Mouse (Mus musculus) CH12.LX (cell line): Measurements from ENCODE around the gene Pkd1l3. TPM values are rescaled to one million over a fixed set of nuclear protein-coding genes. Genes with fewer than 3 reads are reported as not detected.

Experiments
- DNase-seq: peaks from one replicate; pipeline ENCODE4 v3.0.0-alpha.2; 2013; ENCODE audit errors: extremely low read depth
- H3K27ac ChIP-seq: 2 replicates; pipeline ENCODE4 v1.5.1; 2012; ENCODE audit warnings: low read depth, mild to moderate bottlenecking, control low read depth, moderate library complexity; ENCODE audit not compliant: insufficient read depth
- H3K27me3 ChIP-seq: replicated peaks from 2 replicates; pipeline ENCODE3; 2012; ENCODE audit warnings: inconsistent platforms
- H3K36me3 ChIP-seq, 2 experiments: replicated peaks in 1 of 2; 2 replicates each; pipeline versions ENCODE3 to v1.6.1; 2012; ENCODE audit warnings: inconsistent platforms in 1 of 2, low read length in 1 of 2, mild to moderate bottlenecking in 1 of 2, mixed read lengths in 1 of 2, moderate library complexity in 1 of 2; ENCODE audit not compliant: control insufficient read depth in 1 of 2, insufficient read depth in 1 of 2
- H3K4me1 ChIP-seq, 2 experiments: 2 replicates each; pipeline ENCODE4 v1.6.1; 2012; ENCODE audit warnings: inconsistent platforms in 1 of 2, moderate library complexity in 1 of 2; ENCODE audit not compliant: insufficient read depth in 2 of 2, control insufficient read depth in 1 of 2
- H3K4me2 ChIP-seq: 2 replicates; pipeline ENCODE4 v1.6.1; 2012; ENCODE audit warnings: low read depth, mild to moderate bottlenecking, control low read depth; ENCODE audit not compliant: poor library complexity, insufficient read depth, severe bottlenecking
- H3K4me3 ChIP-seq, 3 experiments: fragments of 150-350 bp in 1 of 3; sonication (generic) in 1 of 3; replicated peaks in 1 of 3; 2 replicates each; pipeline versions ENCODE3 to v1.5.1; 2011 to 2012; ENCODE audit warnings: low read depth in 2 of 3, low read length in 2 of 3, mild to moderate bottlenecking in 2 of 3, moderate library complexity in 2 of 3, control low read depth in 1 of 3, improper control_type of control experiment in 1 of 3, inconsistent platforms in 1 of 3, mixed read lengths in 1 of 3; ENCODE audit not compliant: poor library complexity in 1 of 3
- H3K79me2 ChIP-seq: replicated peaks from 2 replicates; pipeline ENCODE4 v1.6.1; 2012; ENCODE audit warnings: mild to moderate bottlenecking, moderate library complexity; ENCODE audit not compliant: control insufficient read depth, poor library complexity, insufficient read depth, severe bottlenecking; ENCODE audit errors: extremely low read depth
- H3K9ac ChIP-seq: 2 replicates; pipeline ENCODE4 v1.6.1; 2012; ENCODE audit warnings: low read depth, mild to moderate bottlenecking, control low read depth, moderate library complexity; ENCODE audit not compliant: insufficient read depth
- H3K9me3 ChIP-seq: replicated peaks from 2 replicates; pipeline ENCODE3; 2012; ENCODE audit warnings: low read length, inconsistent platforms, mixed read lengths
- CHD2 ChIP-seq: IDR thresholded peaks from 2 replicates; pipeline ENCODE4 v1.6.1; 2011; ENCODE audit warnings: low read length, improper control_type of control experiment
- CTCF ChIP-seq, 2 experiments: IDR thresholded peaks in 1 of 2; conservative IDR thresholded peaks in 1 of 2; 2 replicates each; pipeline ENCODE4 v1.5.1; 2011 to 2012; ENCODE audit warnings: low read depth in 2 of 2, low read length in 2 of 2, improper control_type of control experiment in 1 of 2, inconsistent platforms in 1 of 2, mild to moderate bottlenecking in 1 of 2, moderate library complexity in 1 of 2
- IRF4 ChIP-seq: IDR thresholded peaks from 2 replicates; pipeline ENCODE4 v1.6.1; 2014; ENCODE audit warnings: low read depth, mild to moderate bottlenecking, inconsistent platforms, low read length, improper control_type of control experiment
- JUN ChIP-seq: IDR thresholded peaks from 2 replicates; pipeline ENCODE4 v1.6.1; 2011; ENCODE audit warnings: low read depth, mild to moderate bottlenecking, low read length, improper control_type of control experiment, moderate library complexity; ENCODE audit not compliant: insufficient read depth
- MAFK ChIP-seq: IDR thresholded peaks from 2 replicates; pipeline ENCODE4 v1.6.1; 2011; ENCODE audit warnings: low read length, improper control_type of control experiment; ENCODE audit not compliant: insufficient replicate concordance
- MXI1 ChIP-seq: IDR thresholded peaks from 2 replicates; pipeline ENCODE4 v1.6.1; 2011; ENCODE audit warnings: mild to moderate bottlenecking, low read depth, low read length, improper control_type of control experiment
- PAX5 ChIP-seq: IDR thresholded peaks from 2 replicates; pipeline ENCODE4 v1.6.1; 2012; ENCODE audit warnings: low read length, inconsistent platforms, mixed read lengths
- POLR2AphosphoS2 ChIP-seq: IDR thresholded peaks from 2 replicates; pipeline ENCODE4 v1.6.1; 2011; ENCODE audit warnings: low read depth, low read length, improper control_type of control experiment
- RAD21 ChIP-seq: IDR thresholded peaks from 2 replicates; pipeline ENCODE4 v1.6.1; 2011; ENCODE audit warnings: low read depth, mild to moderate bottlenecking, low read length, improper control_type of control experiment, moderate library complexity
- SIN3A ChIP-seq: IDR thresholded peaks from 2 replicates; pipeline ENCODE4 v1.6.1; 2012; ENCODE audit warnings: low read length, improper control_type of control experiment, inconsistent platforms
- TBP ChIP-seq: conservative IDR thresholded peaks from 2 replicates; pipeline ENCODE4 v1.6.1; 2011; ENCODE audit warnings: low read depth, low read length, improper control_type of control experiment
- USF1 ChIP-seq: IDR thresholded peaks from 2 replicates; pipeline ENCODE4 v1.6.1; 2014; ENCODE audit warnings: low read depth, mild to moderate bottlenecking, inconsistent platforms, low read length, improper control_type of control experiment
- ZKSCAN1 ChIP-seq: IDR thresholded peaks from 2 replicates; pipeline ENCODE4 v1.6.1; 2012; ENCODE audit warnings: low read depth, inconsistent platforms, low read length, improper control_type of control experiment, borderline replicate concordance
- ZNF384 ChIP-seq: IDR thresholded peaks from 2 replicates; pipeline ENCODE4 v1.6.1; 2012; ENCODE audit warnings: low read depth, low read length, improper control_type of control experiment, inconsistent platforms
- dilution Hi-C: fragments of 300-500 bp; cut with MboI; formaldehyde crosslinking; loops from 2 replicates; pipeline ENCODE4 v1.14.3; 2020; ENCODE audit warnings: low sequenced_read_pairs; ENCODE audit not compliant: extremely low pct_unique_long_range_greater_than_20kb, extremely low pct_ligation_motif_present
- in situ Hi-C: fragments of 300-500 bp; cut with MboI; formaldehyde crosslinking; loops from 3 replicates; pipeline ENCODE4 v1.14.3; 2019; ENCODE audit warnings: low sequenced_read_pairs, low pct_ligation_motif_present, low pct_unique_long_range_greater_than_20kb, mixed read lengths
- polyA plus RNA-seq: library from polyadenylated mRNA; unstranded; fragments of >175 nt; gene quantifications from 2 replicates; pipeline ENCODE4 v1.2.1, GENCODE M21; 2012; ENCODE audit warnings: low read depth; ENCODE audit not compliant: insufficient read length
- total RNA-seq, 2 experiments: library from RNA; depleted of rRNA; stranded (reverse); fragments of 300-350 nt in 1 of 2; fragments of >200 nt in 1 of 2; gene quantifications; 2 replicates each; pipeline ENCODE4 v1.2.3; 2012 to 2014

Pkd1l3 gene
- total and polyA plus RNA-seq, 3 experiments = 3.5 to 10.0 (median 6.0) TPM

DNA sequence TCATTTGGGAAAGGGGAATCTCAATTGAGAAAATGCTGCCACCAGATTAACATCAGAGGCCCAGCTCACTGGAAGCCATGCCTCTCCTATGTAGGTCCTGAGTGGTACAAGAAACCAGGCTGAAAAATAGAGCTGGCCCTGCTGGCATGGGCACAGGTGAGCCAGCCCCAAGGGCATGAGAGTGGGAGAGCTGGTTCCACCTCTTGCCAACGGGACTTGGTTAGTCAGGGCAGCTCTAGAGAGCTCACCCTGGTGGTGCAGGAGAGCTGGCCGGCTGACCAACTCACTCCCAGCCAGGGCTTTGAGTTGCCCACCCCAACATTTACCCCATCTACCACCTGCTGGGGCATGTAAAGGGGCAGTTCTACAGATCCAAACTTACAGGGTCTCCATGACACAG, 59.3 kb downstream of the Pkd1l3 start:
- Histone ChIP-seq H3K4me2 (no peak overlapping the region), H3K27me3 (no peaks in the 10 kb centered on the region), H3K9me3 (no peaks in the 10 kb centered on the region), H3K27ac (no peak overlapping the region), H3K4me3 (no peak overlapping the region), H3K79me2 (no peaks in the 10 kb centered on the region), H3K9ac (no peak overlapping the region), H3K4me1 (no peaks in the 10 kb centered on the region), H3K36me3 (peaks cover 76 to 89% of the 10 kb centered on the region in 2 experiments)
- TF ChIP-seq JUN (no peak), SIN3A (no peak), IRF4 (no peak), MXI1 (no peak), CTCF (conservative IDR thresholded peaks at IDR 0.05 in 1 of 2, IDR thresholded peaks at IDR 0.05 in 1 of 2; ENCODE audit: low read depth in 2 of 2, low read length in 2 of 2) (no peak), PAX5 (no peak), ZKSCAN1 (no peak), MAFK (no peak), TBP (no peak)
- in situ Hi-C loops (no loop called here), dilution Hi-C loops (no loop called here)
- no peak for DNase-seq

DNA sequence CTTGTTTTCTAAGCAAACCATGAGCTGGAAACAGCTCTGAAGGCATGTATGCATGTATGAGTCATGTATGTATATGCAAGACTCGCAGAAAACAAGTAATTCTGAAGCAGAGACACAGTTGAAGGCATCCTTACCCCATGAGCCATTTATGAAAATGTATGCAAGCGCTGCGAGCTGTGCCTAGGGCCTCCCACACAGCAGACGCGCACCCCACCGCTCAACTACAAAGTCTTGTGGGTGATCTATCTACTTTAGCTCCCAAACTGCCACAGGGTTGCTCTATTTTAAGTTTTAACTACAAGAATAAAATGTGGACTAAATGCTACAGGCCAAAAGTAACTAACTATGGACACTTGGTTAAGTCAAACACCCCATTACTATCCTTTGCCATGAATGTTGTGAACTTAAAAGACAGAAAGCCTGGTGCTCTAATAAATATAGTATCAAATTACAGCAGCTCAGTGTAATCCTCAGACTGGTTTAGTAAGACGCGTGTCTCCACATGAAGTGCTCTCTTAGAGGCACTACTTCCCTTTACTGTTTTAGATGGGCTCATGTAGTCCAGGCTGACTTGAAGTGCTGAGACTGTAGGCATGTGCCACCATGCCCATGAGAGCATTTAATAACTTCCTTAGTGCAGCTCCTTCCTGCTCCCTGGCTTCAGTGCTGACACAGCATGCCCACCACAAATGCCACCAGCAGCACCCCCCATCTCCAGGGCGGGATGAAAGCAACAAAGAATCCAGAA, 61.8 kb downstream of the Pkd1l3 start:
- no peak overlapping the region for H3K9ac ChIP-seq
- no peaks in the 10 kb centered on the region; the same call in 1 of the 2 replicates for H3K79me2 ChIP-seq
- no peaks in the 10 kb centered on the region for H3K27me3 ChIP-seq
- H3K4me1 ChIP-seq = no peaks in the 10 kb centered on the region; a peak in 1 of 4 replicates
- no peak overlapping the region for H3K4me3 ChIP-seq
- in situ Hi-C loops (no loop called here), dilution Hi-C loops (no loop called here)
- H3K27ac ChIP-seq = no peak overlapping the region
- no peak for DNase-seq
- peaks cover 80 to 94% of the 10 kb centered on the region in 2 experiments for H3K36me3 ChIP-seq
- no peaks in the 10 kb centered on the region for H3K9me3 ChIP-seq
- TF ChIP-seq TBP (no peak), ZNF384 (no peak), CHD2 (no peak)
- no peak overlapping the region for H3K4me2 ChIP-seq

DNA sequence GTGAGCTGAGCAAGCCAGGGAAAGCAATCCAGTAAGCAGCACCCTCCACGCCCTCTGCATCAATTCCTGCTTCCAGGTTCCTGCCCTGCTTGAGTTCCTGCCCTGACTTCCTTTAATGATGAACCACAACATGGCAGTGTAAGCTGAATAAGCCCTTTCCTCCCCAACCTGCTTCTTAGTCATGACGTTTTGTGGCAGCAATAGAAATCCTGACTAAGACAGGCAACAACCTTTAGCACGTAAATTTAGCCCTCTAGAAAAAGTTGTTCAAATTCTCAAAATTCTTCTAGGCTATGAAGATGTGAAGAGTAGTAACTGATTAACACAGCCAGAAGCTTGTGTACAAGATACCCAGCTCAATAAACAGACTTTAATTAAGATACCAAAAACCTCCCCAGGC, 67.2 kb downstream of the Pkd1l3 start:
- no peaks in the 10 kb centered on the region for H3K9me3 ChIP-seq
- DNase-seq = no peak
- dilution Hi-C loops (no loop called here), in situ Hi-C loops (loop anchor here (10.0 kb wide), 1 partner anchor 67 kb away; the partner anchor contains the start of gene Pkd1l3)
- H3K4me3 ChIP-seq = no peak overlapping the region
- peaks cover 56 to 86% of the 10 kb centered on the region in 2 experiments for H3K36me3 ChIP-seq
- H3K79me2 ChIP-seq = peaks cover 32% of the 10 kb centered on the region
- TF ChIP-seq POLR2AphosphoS2 (no peak), USF1 (no peak), RAD21 (no peak)
- no peak overlapping the region for H3K9ac ChIP-seq
- H3K4me1 ChIP-seq = peaks cover 4 to 7% of the 10 kb centered on the region in 2 experiments
- H3K27ac ChIP-seq = no peak overlapping the region
- no peak overlapping the region for H3K4me2 ChIP-seq
- no peaks in the 10 kb centered on the region for H3K27me3 ChIP-seq
